Mouse (Mus musculus): Measurements from ENCODE around the gene Tmem258. TPM values are rescaled to one million over a fixed set of nuclear protein-coding genes. Genes with fewer than 3 reads are reported as not detected.
"Not testable (repeated sequence)": the region's sequence is repeated elsewhere in the genome, so short reads cannot be mapped to it uniquely, and the experiment has no call there.

Tmem258 gene
- 330 and 360 TPM in 2 replicates for polyA plus RNA-seq (2015; fragmentation: Nextera tagmentation; extraction: Ambion mirVana)

GRCm38 (mm10) chr19:10203848-10204615 lies at the start of gene Tmem258, which contains the start of gene Fen1:
Gene Tmem258 (plus strand): TSS chr19:10204014.
Gene Fen1 (minus strand): TSS chr19:10204169.
- H3K4me3 ChIP-seq: peak within 1 kb of the TSS; percentile 66

GRCm38 (mm10) chr19:10157725-10158124 lies 46.1 kb upstream of the Tmem258 start:
- no peak overlapping the region for H3K4me2 ChIP-seq
- 75% methylated on average over 2 of the region's 2 CpGs for WGBS
- H3K4me3 ChIP-seq: no peak overlapping the region
- no peak overlapping the region for H3K9ac ChIP-seq
- no peaks in the 10 kb centered on the region for H3K4me1 ChIP-seq (replicated peaks)
- ATAC-seq (ENCODE audit: low FRiP score, low read depth): no peak
- no peaks in the 10 kb centered on the region for H3K27me3 ChIP-seq
- no peaks in the 10 kb centered on the region for H3K36me3 ChIP-seq
- no peak overlapping the region for H3K27ac ChIP-seq (replicated peaks)
- H3K9me3 ChIP-seq: no peaks in the 10 kb centered on the region

More at GRCm38 (mm10) chr19:10203848-10204615, at the start of gene Tmem258, which contains the start of gene Fen1:
- peak within 1 kb of the TSS; percentile 82 for H3K4me2 ChIP-seq
- peak; percentile 92 for ATAC-seq (ENCODE audit: low FRiP score, low read depth)
- peaks cover 16% of the 10 kb centered on the region for H3K4me1 ChIP-seq (replicated peaks)
- no peaks in the 10 kb centered on the region for H3K27me3 ChIP-seq
- H3K9ac ChIP-seq: peak within 1 kb of the TSS; percentile 75
- peak within 1 kb of the TSS; percentile 81 for H3K27ac ChIP-seq (replicated peaks)
- under 1% methylated on average over 40 of the region's 40 CpGs for WGBS
- H3K36me3 ChIP-seq: peaks cover 27% of the 10 kb centered on the region
- no peaks in the 10 kb centered on the region for H3K9me3 ChIP-seq

GRCm38 (mm10) chr19:10163896-10164295 lies 39.9 kb upstream of the Tmem258 start:
- Histone ChIP-seq H3K27ac (replicated peaks) (no peak overlapping the region), H3K36me3 (no peaks in the 10 kb centered on the region), H3K4me3 (no peak overlapping the region), H3K4me2 (no peak overlapping the region), H3K9ac (no peak overlapping the region), H3K27me3 (no peaks in the 10 kb centered on the region), H3K9me3 (no peaks in the 10 kb centered on the region), H3K4me1 (replicated peaks) (no peaks in the 10 kb centered on the region)
- 82% methylated on average over 3 of the region's 3 CpGs for WGBS
- ATAC-seq (ENCODE audit: low FRiP score, low read depth): no peak

GRCm38 (mm10) chr19:10165928-10166327 lies 37.9 kb upstream of the Tmem258 start:
- WGBS: 90% methylated on average over 4 of the region's 4 CpGs
- not testable (repeated sequence) for ATAC-seq (ENCODE audit: low FRiP score, low read depth)

GRCm38 (mm10) chr19:10167112-10167511 lies 36.7 kb upstream of the Tmem258 start:
- no peak overlapping the region for H3K9ac ChIP-seq
- WGBS: 80% methylated on average over 4 of the region's 4 CpGs
- no peak overlapping the region for H3K27ac ChIP-seq (replicated peaks)
- no peaks in the 10 kb centered on the region for H3K9me3 ChIP-seq
- no peak overlapping the region for H3K4me3 ChIP-seq
- H3K4me2 ChIP-seq: no peak overlapping the region
- H3K36me3 ChIP-seq: no peaks in the 10 kb centered on the region
- no peak for ATAC-seq (ENCODE audit: low FRiP score, low read depth)
- no peaks in the 10 kb centered on the region for H3K27me3 ChIP-seq
- H3K4me1 ChIP-seq (replicated peaks): no peaks in the 10 kb centered on the region

More at GRCm38 (mm10) chr19:10165928-10166327, 37.9 kb upstream of the Tmem258 start:
- H3K9me3 ChIP-seq; H3K9ac ChIP-seq; H3K4me2 ChIP-seq; H3K27me3 ChIP-seq; H3K4me1 ChIP-seq (replicated peaks); H3K4me3 ChIP-seq; H3K36me3 ChIP-seq; H3K27ac ChIP-seq (replicated peaks): not testable (repeated sequence)

- H3K4me1 ChIP-seq (replicated peaks): no peaks in the 10 kb centered on the region
- H3K27me3 ChIP-seq: no peaks in the 10 kb centered on the region
- no peaks in the 10 kb centered on the region for H3K36me3 ChIP-seq
- H3K9me3 ChIP-seq: no peaks in the 10 kb centered on the region
- no peak for ATAC-seq (ENCODE audit: low FRiP score, low read depth)
- no peak overlapping the region for H3K4me3 ChIP-seq
- 90% methylated on average over 1 of the region's 1 CpGs for WGBS
- H3K9ac ChIP-seq: no peak overlapping the region
- H3K4me2 ChIP-seq: no peak overlapping the region
- H3K27ac ChIP-seq (replicated peaks): no peak overlapping the region
Observed at GRCm38 (mm10) chr19:10167951-10168350, 35.9 kb upstream of the Tmem258 start.

- no peaks in the 10 kb centered on the region for H3K9me3 ChIP-seq
- 85% methylated on average over 3 of the region's 3 CpGs for WGBS
- H3K4me2 ChIP-seq: no peak overlapping the region
- H3K36me3 ChIP-seq: no peaks in the 10 kb centered on the region
- no peak overlapping the region for H3K27ac ChIP-seq (replicated peaks)
- H3K27me3 ChIP-seq: no peaks in the 10 kb centered on the region
- H3K4me1 ChIP-seq (replicated peaks): no peaks in the 10 kb centered on the region
- ATAC-seq (ENCODE audit: low FRiP score, low read depth): no peak
- H3K9ac ChIP-seq: no peak overlapping the region
- H3K4me3 ChIP-seq: no peak overlapping the region
Observed at GRCm38 (mm10) chr19:10168441-10168840, 35.4 kb upstream of the Tmem258 start.

GRCm38 (mm10) chr19:10169179-10169578 lies 34.6 kb upstream of the Tmem258 start:
- H3K4me2 ChIP-seq: no peak overlapping the region
- no peak overlapping the region for H3K27ac ChIP-seq (replicated peaks)
- no peaks in the 10 kb centered on the region for H3K9me3 ChIP-seq
- H3K4me3 ChIP-seq: no peak overlapping the region
- H3K27me3 ChIP-seq: no peaks in the 10 kb centered on the region
- no peak for ATAC-seq (ENCODE audit: low FRiP score, low read depth)
- H3K9ac ChIP-seq: no peak overlapping the region
- no peaks in the 10 kb centered on the region for H3K4me1 ChIP-seq (replicated peaks)
- H3K36me3 ChIP-seq: no peaks in the 10 kb centered on the region

GRCm38 (mm10) chr19:10169692-10170330 lies 34.0 kb upstream of the Tmem258 start:
- not testable (repeated sequence) for H3K4me2 ChIP-seq; ATAC-seq (ENCODE audit: low FRiP score, low read depth); H3K27ac ChIP-seq (replicated peaks); H3K4me1 ChIP-seq (replicated peaks); H3K36me3 ChIP-seq; H3K9ac ChIP-seq; H3K4me3 ChIP-seq; H3K27me3 ChIP-seq; H3K9me3 ChIP-seq
- 84% methylated on average over 3 of the region's 3 CpGs for WGBS

- no peaks in the 10 kb centered on the region for H3K36me3 ChIP-seq
- no peaks in the 10 kb centered on the region for H3K4me1 ChIP-seq (replicated peaks)
- no peak overlapping the region for H3K4me2 ChIP-seq
- WGBS: 18% methylated on average over 1 of the region's 1 CpGs
- no peaks in the 10 kb centered on the region for H3K27me3 ChIP-seq
- no peak overlapping the region for H3K4me3 ChIP-seq
- no peak overlapping the region for H3K27ac ChIP-seq (replicated peaks)
- no peaks in the 10 kb centered on the region for H3K9me3 ChIP-seq
- H3K9ac ChIP-seq: no peak overlapping the region
- ATAC-seq (ENCODE audit: low FRiP score, low read depth): no peak
Observed at GRCm38 (mm10) chr19:10170466-10170865, 33.3 kb upstream of the Tmem258 start.

GRCm38 (mm10) chr19:10171359-10171758 lies 32.5 kb upstream of the Tmem258 start:
- Histone ChIP-seq H3K9ac (no peak overlapping the region), H3K27ac (replicated peaks) (no peak overlapping the region), H3K4me3 (no peak overlapping the region), H3K27me3 (no peaks in the 10 kb centered on the region), H3K36me3 (no peaks in the 10 kb centered on the region), H3K4me1 (replicated peaks) (no peaks in the 10 kb centered on the region), H3K9me3 (no peaks in the 10 kb centered on the region), H3K4me2 (no peak overlapping the region)
- WGBS: 87% methylated on average over 7 of the region's 7 CpGs
- ATAC-seq (ENCODE audit: low FRiP score, low read depth): no peak

- H3K27ac ChIP-seq (replicated peaks): no peak overlapping the region
- no peaks in the 10 kb centered on the region for H3K27me3 ChIP-seq
- no peak overlapping the region for H3K4me2 ChIP-seq
- no peaks in the 10 kb centered on the region for H3K36me3 ChIP-seq
- no peak overlapping the region for H3K4me3 ChIP-seq
- H3K9me3 ChIP-seq: no peaks in the 10 kb centered on the region
- H3K9ac ChIP-seq: no peak overlapping the region
- ATAC-seq (ENCODE audit: low FRiP score, low read depth): no peak
- H3K4me1 ChIP-seq (replicated peaks): no peaks in the 10 kb centered on the region
Observed at GRCm38 (mm10) chr19:10171846-10172245, 32.0 kb upstream of the Tmem258 start.

Data from hindbrain, embryonic 15.5 days (tissue).